Mouse (Mus musculus) stomach, embryonic 14.5 days (tissue): ENCODE results near the gene Gm1043. TPM values are rescaled to one million over a fixed set of nuclear protein-coding genes. Genes with fewer than 3 reads are reported as not detected.
A peak's percentile ranks its signal among the peaks of the same experiment; 100 is the strongest.

ENCODE experiments used
- ATAC-seq: fragments of 200-750 bp; cut with Nextera tagmentation; 2 replicates; pipeline ENCODE4 v1.8.0; 2017; ENCODE audit warnings: low read depth, moderate TSS enrichment; ENCODE audit not compliant: insufficient number of reproducible peaks, insufficient read depth, low FRiP score
- H3K27ac ChIP-seq: fragments of 300-500 bp; sonication (generic); 2 replicates; pipeline ENCODE4 v1.5.1; 2014; ENCODE audit warnings: mild to moderate bottlenecking, low read length, moderate library complexity, mixed read lengths
- H3K27me3 ChIP-seq: fragments of 300-500 bp; sonication (generic); 2 replicates; pipeline ENCODE4 v1.6.1; 2014; ENCODE audit warnings: low read length, control low read depth, mixed read lengths; ENCODE audit not compliant: control insufficient read depth, insufficient read depth
- H3K36me3 ChIP-seq: fragments of 300-500 bp; sonication (generic); 2 replicates; pipeline ENCODE4 v1.6.1; 2014; ENCODE audit warnings: mild to moderate bottlenecking, control low read depth, low read length, moderate library complexity, mixed read lengths; ENCODE audit not compliant: control insufficient read depth, insufficient read depth
- H3K4me1 ChIP-seq: fragments of 300-500 bp; sonication (generic); 2 replicates; pipeline ENCODE4 v1.6.1; 2014; ENCODE audit warnings: low read length, control low read depth, mixed read lengths; ENCODE audit not compliant: control insufficient read depth, insufficient read depth
- H3K4me2 ChIP-seq: fragments of 300-500 bp; sonication (generic); replicated peaks from 2 replicates; pipeline ENCODE4 v1.6.1; 2014; ENCODE audit warnings: low read depth, low read length, control low read depth
- H3K4me3 ChIP-seq: fragments of 300-500 bp; sonication (generic); 2 replicates; pipeline ENCODE4 v1.5.1; 2014; ENCODE audit warnings: low read depth, low read length, control low read depth
- H3K9ac ChIP-seq: fragments of 300-500 bp; sonication (generic); replicated peaks from 2 replicates; pipeline ENCODE4 v1.6.1; 2014; ENCODE audit warnings: low read depth, mild to moderate bottlenecking, control low read depth, low read length, moderate library complexity, mixed read lengths
- H3K9me3 ChIP-seq: fragments of 300-500 bp; sonication (generic); 2 replicates; pipeline ENCODE4 v1.6.1; 2016; ENCODE audit warnings: low read depth, low read length, control low read depth; ENCODE audit not compliant: control insufficient read depth
- WGBS: fragments of 180-500 bp; shearing (Covaris S2); extraction: QIAGEN DNeasy Blood & Tissue Kit; methylation state at CpG from one replicate; pipeline ENCODE4 v1.1.7; 2014; 5-methylcytosine and 5-hydroxymethylcytosine counted together
- polyA plus RNA-seq: library from polyadenylated mRNA; unstranded; fragments of >200 nt; fragmentation: Nextera tagmentation; extraction: Ambion mirVana; gene quantifications from 2 replicates; pipeline ENCODE4 v1.2.1, GENCODE M21; 2014

The Gm1043 gene
- polyA plus RNA-seq, 1 experiment from 2014 or later: 0.12 TPM

DNA sequence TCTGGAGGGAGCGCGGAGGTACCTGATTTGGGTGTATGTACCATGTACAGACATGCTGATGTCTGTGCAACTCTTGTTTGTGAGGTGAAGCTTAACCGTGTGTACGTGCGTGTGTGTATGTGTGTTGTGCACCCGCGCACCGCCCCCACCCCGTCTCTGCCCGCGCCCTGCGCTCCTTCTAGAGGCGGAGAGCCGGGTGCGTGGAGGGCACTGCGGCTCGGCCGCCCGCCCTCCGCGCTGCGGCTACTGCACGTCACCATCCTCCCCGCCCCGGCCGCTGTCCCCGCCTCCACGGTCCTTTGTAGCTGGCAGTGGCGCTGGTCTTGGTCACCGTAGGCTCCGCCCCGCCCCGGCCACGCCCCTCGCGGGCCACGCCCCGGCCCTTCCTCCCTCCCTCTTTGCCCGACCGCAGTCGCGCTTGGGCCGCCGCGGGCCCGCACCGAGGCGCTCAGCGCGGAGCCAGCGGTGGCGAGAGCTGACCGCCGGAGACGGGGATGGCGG, 156.5 kb downstream of the Gm1043 start, which contains the start of gene Crmp1:
Crmp1 (plus strand) TSS at position 290 of the 501 bp plus-strand sequence.
- ATAC-seq: peak; percentile 74
- Histone ChIP-seq H3K4me3 (peak within 1 kb of the TSS; percentile 34), H3K9me3 (no peaks in the 10 kb centered on the region), H3K36me3 (no peaks in the 10 kb centered on the region), H3K4me1 (peaks cover 13% of the 10 kb centered on the region), H3K4me2 (peak within 1 kb of the TSS; percentile 67), H3K9ac (no peak within 1 kb of the TSS), H3K27ac (no peak within 1 kb of the TSS), H3K27me3 (peaks cover 46% of the 10 kb centered on the region)
- under 1% methylated on average over 46 of the region's 56 CpGs for WGBS

DNA sequence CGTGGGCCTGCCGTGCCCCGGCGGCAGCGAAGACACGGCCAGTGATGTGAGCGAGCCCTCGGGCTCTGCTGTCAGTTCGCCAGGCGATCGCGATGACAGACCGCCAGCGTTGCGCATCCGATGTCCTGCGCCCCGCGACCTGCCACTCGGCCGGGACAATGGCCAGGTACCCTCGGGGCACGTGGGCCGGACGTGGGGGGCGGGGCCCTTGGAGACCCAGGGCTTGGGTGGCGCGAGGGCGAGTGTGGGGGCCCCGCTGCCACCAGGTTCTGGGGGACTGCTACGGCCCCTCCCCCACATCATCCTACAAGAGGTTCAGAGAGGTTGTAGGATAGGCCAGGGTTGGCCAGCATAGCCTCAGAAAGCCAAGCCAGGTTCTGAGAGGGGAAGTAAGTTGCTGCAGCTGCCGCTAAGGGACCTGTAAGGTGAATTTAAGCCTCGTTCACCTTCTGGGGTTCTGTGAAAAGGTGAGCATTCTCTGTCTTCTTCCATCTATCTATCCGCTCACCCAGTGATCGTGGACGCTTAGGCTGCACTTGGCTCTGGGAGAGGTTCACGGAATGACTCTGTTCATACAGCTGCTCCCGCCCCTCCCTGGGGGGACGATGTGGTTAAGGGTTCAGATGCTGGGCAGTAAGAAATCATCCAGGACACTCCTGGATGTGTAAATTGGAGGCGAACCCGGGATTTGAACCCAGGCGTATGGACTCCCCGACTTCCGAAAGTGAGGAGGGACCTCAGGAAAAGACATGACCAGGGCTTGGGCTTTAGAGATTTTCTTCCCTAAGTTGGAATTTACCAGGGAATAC, 157.4 kb downstream of the Gm1043 start:
- peak overlapping the region; percentile 34 for H3K4me3 ChIP-seq
- H3K36me3 ChIP-seq: no peaks in the 10 kb centered on the region
- peaks cover 46% of the 10 kb centered on the region for H3K27me3 ChIP-seq
- no peaks in the 10 kb centered on the region for H3K9me3 ChIP-seq
- WGBS: 11% methylated on average over 44 of the region's 44 CpGs
- no peak overlapping the region for H3K9ac ChIP-seq
- no peak overlapping the region for H3K27ac ChIP-seq
- peak overlapping the region; percentile 67 for H3K4me2 ChIP-seq
- H3K4me1 ChIP-seq: peaks cover 13% of the 10 kb centered on the region
- ATAC-seq: no peak

DNA sequence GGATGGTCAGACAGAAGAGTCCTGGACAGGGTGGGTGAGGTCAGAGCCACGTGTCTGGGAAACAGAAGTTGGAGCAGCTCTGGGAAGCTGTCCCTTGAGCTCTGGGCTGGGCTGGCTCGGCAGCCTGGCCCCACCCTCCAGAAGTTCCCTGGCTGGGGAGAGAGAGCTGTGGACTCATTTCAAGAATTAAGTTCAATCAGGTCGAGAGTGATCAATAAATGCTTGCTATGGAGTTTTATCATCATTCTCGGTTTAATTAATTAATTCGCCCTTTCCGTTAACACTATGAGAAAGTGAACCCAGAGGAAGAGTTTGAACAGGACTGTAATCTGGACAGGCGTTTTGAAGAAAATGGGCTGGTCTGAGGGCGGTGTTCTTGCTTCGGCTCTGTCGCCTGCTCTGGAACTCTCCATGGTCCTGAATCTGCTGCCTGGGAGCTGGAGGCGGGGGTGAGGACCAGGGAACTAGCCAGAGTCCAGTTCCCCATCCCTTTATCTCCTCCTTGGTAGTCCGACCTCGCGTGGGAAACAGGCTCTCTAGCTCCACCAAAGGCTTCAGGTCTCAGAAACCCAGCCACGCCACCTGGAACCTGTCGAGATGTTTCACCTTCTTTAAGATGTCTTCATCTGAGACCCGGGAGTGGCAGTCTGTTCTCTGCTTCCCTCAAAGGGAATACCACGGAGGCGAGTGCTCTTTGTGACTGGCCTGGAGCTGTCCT, 158.2 kb downstream of the Gm1043 start:
- Histone ChIP-seq H3K4me2 (no peak overlapping the region), H3K27me3 (peaks cover 46% of the 10 kb centered on the region), H3K36me3 (no peaks in the 10 kb centered on the region), H3K4me3 (no peak overlapping the region), H3K4me1 (peaks cover 13% of the 10 kb centered on the region), H3K9me3 (no peaks in the 10 kb centered on the region), H3K27ac (no peak overlapping the region), H3K9ac (no peak overlapping the region)
- ATAC-seq: no peak
- 2% methylated on average over 19 of the region's 19 CpGs for WGBS

DNA sequence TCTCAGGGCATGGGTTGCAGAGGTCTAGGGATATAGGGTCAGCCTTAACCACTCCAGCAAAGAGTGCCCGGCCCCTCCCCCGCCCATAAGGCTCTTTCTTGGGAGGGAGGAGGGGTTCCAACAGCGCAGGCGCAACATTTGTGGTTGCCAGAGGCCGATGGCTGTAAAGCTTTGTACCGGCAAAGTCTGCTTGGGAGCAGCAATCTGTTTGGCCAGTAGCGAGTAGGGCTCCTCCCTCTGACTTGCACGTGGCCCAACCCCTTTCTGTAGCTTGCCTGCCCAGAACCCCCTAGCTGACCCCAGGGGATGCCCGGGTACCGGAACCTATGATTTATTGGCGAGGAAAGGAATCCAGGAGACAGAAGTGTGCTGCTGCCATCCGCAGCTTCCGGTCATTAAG, 159.0 kb downstream of the Gm1043 start:
- 5% methylated on average over 13 of the region's 13 CpGs for WGBS
- no peaks in the 10 kb centered on the region for H3K9me3 ChIP-seq
- H3K4me3 ChIP-seq: no peak overlapping the region
- H3K27ac ChIP-seq: no peak overlapping the region
- peaks cover 13% of the 10 kb centered on the region for H3K4me1 ChIP-seq
- no peak for ATAC-seq
- no peak overlapping the region for H3K4me2 ChIP-seq
- no peak overlapping the region for H3K9ac ChIP-seq
- H3K36me3 ChIP-seq: no peaks in the 10 kb centered on the region
- peaks cover 46% of the 10 kb centered on the region for H3K27me3 ChIP-seq

DNA sequence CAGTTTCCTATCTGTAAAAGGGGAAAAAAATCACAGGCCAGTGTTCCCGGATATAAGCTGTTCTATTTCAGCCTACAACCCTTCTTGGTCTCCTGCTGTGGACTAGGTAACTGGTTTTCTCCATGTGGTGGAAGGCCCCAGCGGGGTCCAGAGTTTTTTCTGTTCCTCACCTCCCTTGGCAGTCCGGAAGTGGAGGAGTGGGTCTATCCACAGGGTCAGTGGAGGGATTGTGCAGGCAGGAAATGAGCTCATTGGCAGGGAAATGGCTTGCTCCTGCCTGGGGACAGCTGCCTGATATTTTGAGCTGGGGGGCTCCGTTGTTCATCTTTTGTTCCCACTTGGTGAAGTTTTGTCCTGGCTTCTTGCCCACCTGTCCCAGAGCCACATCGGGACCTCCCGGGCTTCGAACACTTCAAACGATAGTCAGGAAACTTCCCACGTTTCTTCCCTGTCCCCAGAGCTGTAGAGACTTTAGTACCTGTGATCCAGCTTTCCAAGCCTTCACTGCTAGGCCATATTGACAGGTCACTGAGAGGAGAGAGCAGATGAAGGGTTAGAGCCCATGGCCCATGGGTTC, 159.6 kb downstream of the Gm1043 start:
- no peak for ATAC-seq
- Histone ChIP-seq H3K27ac (no peak overlapping the region), H3K4me3 (no peak overlapping the region), H3K36me3 (no peaks in the 10 kb centered on the region), H3K27me3 (peaks cover 46% of the 10 kb centered on the region), H3K4me2 (no peak overlapping the region; the same call in 1 of the 2 replicates), H3K9me3 (no peaks in the 10 kb centered on the region), H3K9ac (no peak overlapping the region), H3K4me1 (peaks cover 13% of the 10 kb centered on the region)
- WGBS: 32% methylated on average over 9 of the region's 9 CpGs

DNA sequence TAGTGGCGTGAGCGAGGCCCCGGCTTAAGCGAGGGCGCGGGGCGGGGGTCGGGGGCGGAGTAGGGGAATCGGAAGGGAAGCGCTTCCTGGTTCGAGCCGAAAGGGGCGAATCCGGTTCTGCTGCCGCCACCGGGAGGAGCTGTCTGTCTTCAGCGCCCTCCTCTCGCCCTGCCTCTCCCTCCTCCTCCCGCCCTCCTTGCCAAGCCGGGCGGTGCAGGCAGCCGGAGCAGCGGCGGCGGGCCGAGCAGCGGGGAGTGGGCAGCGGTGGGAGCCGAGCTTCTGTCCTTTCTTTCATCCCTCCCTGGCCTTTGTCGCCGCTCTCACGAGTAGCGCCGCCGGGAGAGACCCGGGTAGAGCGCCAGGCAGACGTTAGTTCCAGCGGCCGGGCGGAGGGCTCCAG, 160.5 kb downstream of the Gm1043 start:
- H3K27ac ChIP-seq: peak overlapping the region; percentile 63
- H3K9me3 ChIP-seq: no peaks in the 10 kb centered on the region
- WGBS: 0% methylated on average over 29 of the region's 42 CpGs
- ATAC-seq: no peak
- H3K4me3 ChIP-seq: peak overlapping the region; percentile 51
- H3K4me2 ChIP-seq: peak overlapping the region; percentile 72
- no peak overlapping the region; the same call in 1 of the 2 replicates for H3K9ac ChIP-seq
- H3K27me3 ChIP-seq: peaks cover 40% of the 10 kb centered on the region
- H3K36me3 ChIP-seq: no peaks in the 10 kb centered on the region
- H3K4me1 ChIP-seq: peaks cover 13% of the 10 kb centered on the region

DNA sequence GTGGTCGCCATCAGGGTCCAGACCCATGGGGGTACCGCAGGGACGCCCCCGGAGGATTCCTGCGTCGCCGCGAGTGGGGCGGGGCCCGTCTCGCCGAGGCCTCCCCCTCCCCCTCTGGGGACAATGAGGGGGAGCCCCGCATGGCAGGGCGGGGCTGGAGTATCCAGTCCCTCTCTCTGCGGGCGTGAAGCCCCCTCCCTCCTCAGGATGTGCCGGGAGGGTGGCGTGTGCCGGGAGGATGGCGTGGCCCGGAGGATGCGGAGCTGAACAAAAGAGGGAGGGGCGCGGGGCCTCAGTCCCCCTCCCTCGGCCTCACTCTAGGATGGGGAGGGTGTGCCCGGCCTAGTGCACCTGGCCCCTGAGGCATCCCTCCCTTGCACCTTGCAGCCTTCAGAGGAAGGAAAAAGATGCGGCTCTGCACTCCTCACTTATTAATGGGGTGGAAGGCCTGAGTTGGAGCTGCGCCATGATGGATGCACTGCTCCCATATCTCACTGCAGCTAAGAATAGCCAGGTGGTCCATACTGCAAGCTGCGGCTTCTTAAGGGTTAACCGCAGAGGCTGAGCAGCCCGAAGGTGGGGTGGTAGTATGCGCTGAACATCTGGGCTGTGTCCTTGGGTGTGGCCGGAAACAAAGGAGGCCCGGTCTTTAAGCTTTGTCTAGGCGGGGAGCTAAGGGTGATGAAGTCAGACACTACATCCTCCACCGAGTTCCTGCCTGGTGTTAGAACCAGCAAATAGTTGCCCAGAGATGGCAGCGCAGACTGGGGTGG, 161.2 kb downstream of the Gm1043 start:
- H3K27ac ChIP-seq: peak overlapping the region; percentile 63
- no peaks in the 10 kb centered on the region for H3K36me3 ChIP-seq
- H3K4me3 ChIP-seq: peak overlapping the region; percentile 51
- peak overlapping the region; percentile 72 for H3K4me2 ChIP-seq
- 0 out of 2 replicates have a peak, but pooled peaks have one; percentile 19 for ATAC-seq
- H3K9ac ChIP-seq: no peak overlapping the region
- H3K9me3 ChIP-seq: no peaks in the 10 kb centered on the region
- peaks cover 13% of the 10 kb centered on the region for H3K4me1 ChIP-seq
- peaks cover 34% of the 10 kb centered on the region for H3K27me3 ChIP-seq
- WGBS: under 1% methylated on average over 23 of the region's 37 CpGs

DNA sequence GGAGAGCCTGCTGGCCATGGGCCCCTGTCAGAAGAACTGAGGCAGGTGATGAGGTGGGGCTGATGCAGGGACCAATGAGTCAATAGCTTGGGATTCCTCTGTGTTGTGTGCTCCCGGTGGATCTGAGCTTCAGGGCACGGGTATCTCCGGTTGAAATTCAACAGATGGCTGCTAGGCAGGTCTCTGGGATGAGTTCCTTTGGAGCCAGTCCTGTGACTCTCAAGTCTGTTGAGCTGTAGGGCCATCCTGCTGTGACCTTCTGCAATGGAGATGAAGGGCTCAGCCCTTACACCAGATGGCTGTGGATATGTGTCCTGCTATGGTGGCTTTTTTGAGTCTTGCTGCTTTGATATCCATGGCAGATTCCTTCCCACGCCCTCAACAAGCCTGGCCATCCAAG, 162.3 kb downstream of the Gm1043 start:
- WGBS: 31% methylated on average over 4 of the region's 4 CpGs
- ATAC-seq: no peak
- Histone ChIP-seq H3K4me3 (no peak overlapping the region), H3K27ac (no peak overlapping the region), H3K9ac (no peak overlapping the region), H3K36me3 (no peaks in the 10 kb centered on the region), H3K9me3 (no peaks in the 10 kb centered on the region), H3K4me2 (no peak overlapping the region), H3K27me3 (peaks cover 22% of the 10 kb centered on the region), H3K4me1 (peaks cover 5% of the 10 kb centered on the region; the same call in 1 of the 2 replicates)
